ENCODE assay signal across 18 mouse cellular contexts in the genomic region with DNA sequence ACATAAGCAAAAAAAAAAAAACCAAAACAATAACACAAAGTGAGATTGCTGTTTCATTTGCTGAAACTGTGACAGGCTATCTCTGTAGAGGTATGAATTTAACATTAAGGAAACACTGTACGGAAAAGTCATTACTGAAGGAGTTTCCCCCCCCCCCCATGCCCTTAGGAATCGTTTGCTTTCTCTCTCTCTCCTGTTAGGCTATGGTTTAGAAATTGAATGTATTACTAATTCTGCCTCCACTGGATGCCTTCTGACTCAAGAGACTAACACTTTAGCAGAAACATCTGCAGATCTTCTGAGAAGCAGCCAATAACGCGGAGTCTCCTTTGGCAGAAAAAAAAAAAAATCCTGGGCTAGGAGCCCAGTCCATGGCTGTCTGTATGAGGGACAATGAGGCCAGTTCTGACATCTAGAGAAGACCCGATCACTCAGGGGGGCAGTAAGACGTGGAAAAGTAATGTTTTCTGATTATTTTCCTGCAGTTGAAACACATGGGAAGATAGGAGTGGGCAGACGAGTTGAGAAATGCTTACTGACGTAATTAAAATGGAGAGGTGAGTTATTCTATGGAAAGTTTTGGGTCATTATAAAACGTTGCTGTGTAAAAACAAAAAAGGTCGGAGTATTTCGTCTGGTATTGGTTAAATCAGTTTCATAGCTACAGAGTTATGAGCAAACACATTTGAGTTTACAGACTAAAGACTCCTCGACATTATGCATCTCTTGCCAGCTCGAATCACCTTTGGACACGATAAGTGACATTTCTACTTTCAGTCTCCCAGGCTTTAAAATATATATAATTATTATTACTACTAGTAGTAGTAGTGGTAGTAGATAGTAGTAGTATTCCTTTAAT. TPM values are rescaled to one million over a fixed set of nuclear protein-coding genes. Genes with fewer than 3 reads are reported as not detected.
DNase-seq lines count a peak whose midpoint lies in the region; ATAC-seq and TF ChIP-seq lines count a peak whose summit lies in the region.
"Had no signal": no experiment of that assay in that cellular context is flagged by ENCODE, and none has a peak within 500 bp of the region (broad histone marks: within the 10 kb centered on the region; RNA-seq: fewer than 3 reads in every experiment).

No protein-coding gene starts in this region.

- peaks cover 5% of the 10 kb centered on the region; the same call in 1 of the 2 replicates for H3K27me3 ChIP-seq in limb, embryonic 13.5 days
- H3K27me3 ChIP-seq in limb, embryonic 10.5 days (ENCODE audit: low read depth, poor library complexity, severe bottlenecking) = no peaks in the 10 kb centered on the region
- no peaks in the 10 kb centered on the region for H3K27me3 ChIP-seq in limb, embryonic 14.5 days (ENCODE audit: control insufficient read depth, insufficient read depth, low read length)
- H3K27me3 ChIP-seq in stomach, postnatal 0 days (ENCODE audit: control insufficient read depth, insufficient read depth, low read length) = no peaks in the 10 kb centered on the region
- peaks cover 9% of the 10 kb centered on the region; the same call in 1 of the 2 replicates for H3K27me3 ChIP-seq in forebrain, embryonic 13.5 days
- H3K27me3 ChIP-seq: embryonic facial prominence, embryonic 12.5 days; forebrain, embryonic 15.5 days; midbrain, embryonic 12.5 days; Patski had no signal

- peak; percentile 42 to 47 for DNase-seq in cerebellum, postnatal 10 days
- no peak for DNase-seq in cerebellum, postnatal 14 days
- DNase-seq in limb, embryonic 10.5 days (ENCODE audit: low spot score) = no peak
- peak; percentile 86 for DNase-seq in limb, embryonic 14.5 days (ENCODE audit: low spot score)
- no peak for DNase-seq in stomach, postnatal 0 days (ENCODE audit: low spot score)
- no peak for DNase-seq in adrenal gland, postnatal 25 days
- DNase-seq: adrenal gland, postnatal 10 days; cerebellum, postnatal 36 days; kidney, adult 18-20 months; kidney, postnatal 4 days; liver, postnatal 0 days had no signal

- H3K4me1 ChIP-seq in limb, embryonic 13.5 days = 0 out of 2 replicates have a peak, but pooled peaks cover 8% of the 10 kb centered on the region
- no peaks in the 10 kb centered on the region for H3K4me1 ChIP-seq in limb, embryonic 10.5 days
- H3K4me1 ChIP-seq in limb, embryonic 14.5 days (ENCODE audit: control insufficient read depth, insufficient read depth, low read length) = no peaks in the 10 kb centered on the region
- H3K4me1 ChIP-seq in stomach, postnatal 0 days (replicated peaks; ENCODE audit: control insufficient read depth, insufficient read depth) = no peaks in the 10 kb centered on the region
- 0 out of 2 replicates have a peak, but pooled peaks cover 6% of the 10 kb centered on the region for H3K4me1 ChIP-seq in forebrain, embryonic 13.5 days
- H3K4me1 ChIP-seq: embryonic facial prominence, embryonic 12.5 days had no signal

- TF ChIP-seq POLR2A in limb, embryonic 14.5 days (IDR thresholded peaks at IDR 0.05; ENCODE audit: borderline replicate concordance, extremely low read depth, insufficient read depth, insufficient read length) = no peak

- H3K9ac ChIP-seq in limb, embryonic 13.5 days = no peak overlapping the region
- no peak overlapping the region for H3K9ac ChIP-seq in limb, embryonic 14.5 days (ENCODE audit: low read depth, low read length, severe bottlenecking)
- no peak overlapping the region for H3K9ac ChIP-seq in stomach, postnatal 0 days (ENCODE audit: low read length)
- H3K9ac ChIP-seq in forebrain, embryonic 13.5 days = no peak overlapping the region
- H3K9ac ChIP-seq: embryonic facial prominence, embryonic 12.5 days; forebrain, embryonic 15.5 days; liver, postnatal 0 days; midbrain, embryonic 12.5 days had no signal

- TF ChIP-seq CTCF in stomach, postnatal 0 days (IDR thresholded peaks at IDR 0.05; ENCODE audit: low read depth) = no peak

- H3K4me3 ChIP-seq in limb, embryonic 13.5 days = no peak overlapping the region
- no peak overlapping the region for H3K4me3 ChIP-seq in limb, embryonic 10.5 days
- no peak overlapping the region for H3K4me3 ChIP-seq in limb, embryonic 14.5 days (replicated peaks; ENCODE audit: low read length)
- H3K4me3 ChIP-seq in stomach, postnatal 0 days (ENCODE audit: low read depth, low read length) = no peak overlapping the region
- no peak overlapping the region for H3K4me3 ChIP-seq in forebrain, embryonic 13.5 days
- H3K4me3 ChIP-seq: embryonic facial prominence, embryonic 12.5 days; forebrain, embryonic 15.5 days; hindbrain, embryonic 10.5 days; midbrain, embryonic 12.5 days had no signal

- no peaks in the 10 kb centered on the region for H3K9me3 ChIP-seq in limb, embryonic 13.5 days
- no peaks in the 10 kb centered on the region for H3K9me3 ChIP-seq in limb, embryonic 10.5 days (replicated peaks)
- H3K9me3 ChIP-seq in limb, embryonic 14.5 days (ENCODE audit: control insufficient read depth, low read length) = no peaks in the 10 kb centered on the region
- no peaks in the 10 kb centered on the region for H3K9me3 ChIP-seq in stomach, postnatal 0 days (ENCODE audit: control insufficient read depth, low read length)
- H3K9me3 ChIP-seq in forebrain, embryonic 13.5 days (replicated peaks) = no peaks in the 10 kb centered on the region
- H3K9me3 ChIP-seq: embryonic facial prominence, embryonic 12.5 days; forebrain, embryonic 15.5 days; hindbrain, embryonic 10.5 days; midbrain, embryonic 12.5 days had no signal

- TF ChIP-seq EP300 in stomach, postnatal 0 days (optimal IDR thresholded peaks at IDR 0.05) = no peak

- no peaks in the 10 kb centered on the region for H3K36me3 ChIP-seq in limb, embryonic 13.5 days
- no peaks in the 10 kb centered on the region for H3K36me3 ChIP-seq in limb, embryonic 10.5 days
- H3K36me3 ChIP-seq in limb, embryonic 14.5 days (ENCODE audit: control insufficient read depth, insufficient read depth, low read length) = no peaks in the 10 kb centered on the region
- H3K36me3 ChIP-seq in stomach, postnatal 0 days (ENCODE audit: control insufficient read depth, insufficient read depth, low read length) = no peaks in the 10 kb centered on the region
- H3K36me3 ChIP-seq in forebrain, embryonic 13.5 days (ENCODE audit: poor library complexity, severe bottlenecking) = no peaks in the 10 kb centered on the region
- H3K36me3 ChIP-seq: embryonic facial prominence, embryonic 12.5 days; forebrain, embryonic 15.5 days; hindbrain, embryonic 10.5 days; midbrain, embryonic 12.5 days had no signal

- H3K4me2 ChIP-seq in limb, embryonic 13.5 days (replicated peaks) = no peak overlapping the region
- no peak overlapping the region for H3K4me2 ChIP-seq in limb, embryonic 14.5 days (replicated peaks; ENCODE audit: low read depth, low read length, severe bottlenecking)
- 0 out of 2 replicates have a peak overlapping the region, but pooled peaks have one; percentile 11 for H3K4me2 ChIP-seq in stomach, postnatal 0 days (replicated peaks; ENCODE audit: low read depth)
- no peak overlapping the region for H3K4me2 ChIP-seq in forebrain, embryonic 13.5 days
- H3K4me2 ChIP-seq: embryonic facial prominence, embryonic 12.5 days; forebrain, embryonic 15.5 days; midbrain, embryonic 12.5 days had no signal

- no peak overlapping the region; the same call in 1 of the 2 replicates for H3K27ac ChIP-seq in limb, embryonic 13.5 days
- H3K27ac ChIP-seq in limb, embryonic 10.5 days = no peak overlapping the region
- H3K27ac ChIP-seq in limb, embryonic 14.5 days (replicated peaks; ENCODE audit: low read depth, low read length) = no peak overlapping the region
- no peak overlapping the region for H3K27ac ChIP-seq in stomach, postnatal 0 days (replicated peaks)
- H3K27ac ChIP-seq in forebrain, embryonic 13.5 days = no peak overlapping the region
- H3K27ac ChIP-seq: embryonic facial prominence, embryonic 12.5 days; forebrain, embryonic 15.5 days; hindbrain, embryonic 10.5 days; midbrain, embryonic 12.5 days had no signal

- WGBS in limb, embryonic 13.5 days = 49% methylated on average over 14 of the region's 14 CpGs
- WGBS in limb, embryonic 10.5 days = 87% methylated on average over 14 of the region's 14 CpGs
- 46% methylated on average over 14 of the region's 14 CpGs for WGBS in limb, embryonic 14.5 days
- 57% methylated on average over 14 of the region's 14 CpGs for WGBS in stomach, postnatal 0 days
- 80% methylated on average over 14 of the region's 14 CpGs for WGBS in forebrain, embryonic 13.5 days

- ATAC-seq in limb, embryonic 13.5 days (ENCODE audit: low FRiP score, low read depth) = peak; percentile 86
- peak; percentile 87 for ATAC-seq in limb, embryonic 14.5 days (ENCODE audit: low FRiP score, low read depth)
- no peak for ATAC-seq in stomach, postnatal 0 days (ENCODE audit: low FRiP score, low TSS enrichment)
- ATAC-seq in forebrain, embryonic 13.5 days = no peak
- ATAC-seq: forebrain, embryonic 15.5 days; liver, postnatal 0 days; Patski had no signal

RNA-seq across cellular contexts. Expression of a gene that starts 24.5 kb away (rescaled TPM):
- polyA plus RNA-seq in limb, embryonic 13.5 days (2015; fragmentation: Nextera tagmentation; extraction: Ambion mirVana) = 174 and 185 TPM in 2 replicates
- polyA plus RNA-seq in limb, embryonic 10.5 days (2016; fragmentation: Nextera tagmentation; extraction: Ambion mirVana) = 227 and 229 TPM in 2 replicates
- 53.2 and 62.7 TPM in 2 replicates for polyA plus RNA-seq in limb, embryonic 14.5 days (2012; rRNA removed)
- polyA plus RNA-seq in limb, embryonic 14.5 days (2014; fragmentation: Nextera tagmentation; extraction: Ambion mirVana) = 159 and 160 TPM in 2 replicates
- polyA plus RNA-seq in stomach, postnatal 0 days (2015; fragmentation: Nextera tagmentation; extraction: Ambion mirVana) = 74.9 and 77.7 TPM in 2 replicates
- total RNA-seq in adrenal gland, postnatal 25 days (2021) = 107 and 111 TPM in 2 replicates
- 194 and 206 TPM in 2 replicates for polyA plus RNA-seq in forebrain, embryonic 13.5 days (2015; fragmentation: Nextera tagmentation; extraction: Ambion mirVana)

RNA-seq across cellular contexts. Expression of a gene that starts 43.9 kb away (rescaled TPM):
- polyA plus RNA-seq in limb, embryonic 13.5 days (2015; fragmentation: Nextera tagmentation; extraction: Ambion mirVana) = 49.0 and 50.9 TPM in 2 replicates
- polyA plus RNA-seq in limb, embryonic 10.5 days (2016; fragmentation: Nextera tagmentation; extraction: Ambion mirVana) = 76.0 and 87.9 TPM in 2 replicates
- 12.5 and 17.1 TPM in 2 replicates for polyA plus RNA-seq in limb, embryonic 14.5 days (2012; rRNA removed)
- polyA plus RNA-seq in limb, embryonic 14.5 days (2014; fragmentation: Nextera tagmentation; extraction: Ambion mirVana) = 43.5 and 46.3 TPM in 2 replicates
- polyA plus RNA-seq in stomach, postnatal 0 days (2015; fragmentation: Nextera tagmentation; extraction: Ambion mirVana) = 47.1 and 49.4 TPM in 2 replicates
- 30.0 and 31.3 TPM in 2 replicates for total RNA-seq in adrenal gland, postnatal 25 days (2021)
- polyA plus RNA-seq in forebrain, embryonic 13.5 days (2015; fragmentation: Nextera tagmentation; extraction: Ambion mirVana) = 19.0 and 20.1 TPM in 2 replicates

RNA-seq across cellular contexts. Expression of a gene that starts 55.7 kb away (rescaled TPM):
- 29.2 and 31.9 TPM in 2 replicates for polyA plus RNA-seq in limb, embryonic 13.5 days (2015; fragmentation: Nextera tagmentation; extraction: Ambion mirVana)
- 4.8 and 7.0 TPM in 2 replicates for polyA plus RNA-seq in limb, embryonic 10.5 days (2016; fragmentation: Nextera tagmentation; extraction: Ambion mirVana)
- polyA plus RNA-seq in limb, embryonic 14.5 days (2012; rRNA removed) = 13.4 and 14.9 TPM in 2 replicates
- polyA plus RNA-seq in limb, embryonic 14.5 days (2014; fragmentation: Nextera tagmentation; extraction: Ambion mirVana) = 33.3 and 33.6 TPM in 2 replicates
- 17.6 and 23.1 TPM in 2 replicates for polyA plus RNA-seq in stomach, postnatal 0 days (2015; fragmentation: Nextera tagmentation; extraction: Ambion mirVana)
- total RNA-seq in adrenal gland, postnatal 25 days (2021) = 29.3 and 44.1 TPM in 2 replicates
- 6.7 and 7.5 TPM in 2 replicates for polyA plus RNA-seq in forebrain, embryonic 13.5 days (2015; fragmentation: Nextera tagmentation; extraction: Ambion mirVana)

Comparison
In these comparisons a context has a peak if more than half of its experiments do, and no peak if none do; other contexts are left out.
1. DNase-seq: peak in cerebellum, postnatal 10 days (2 of 2) and limb, embryonic 14.5 days (single experiment); none in cerebellum, postnatal 14 days (0 of 2), limb, embryonic 10.5 days (single experiment), stomach, postnatal 0 days (single experiment) and adrenal gland, postnatal 25 days (single experiment).
2. ATAC-seq: peak in limb, embryonic 13.5 days (single experiment) and limb, embryonic 14.5 days (single experiment); none in stomach, postnatal 0 days (single experiment) and forebrain, embryonic 13.5 days (single experiment).